Mouse (Mus musculus) ovary, adult 18-20 months (tissue): ENCODE results near the gene Gm37419.

Experiments
- DNase-seq: peaks from one replicate; pipeline ENCODE4 v3.0.0; 2022; ENCODE audit warnings: low spot score, mixed read lengths

Gm37419 gene

DNA sequence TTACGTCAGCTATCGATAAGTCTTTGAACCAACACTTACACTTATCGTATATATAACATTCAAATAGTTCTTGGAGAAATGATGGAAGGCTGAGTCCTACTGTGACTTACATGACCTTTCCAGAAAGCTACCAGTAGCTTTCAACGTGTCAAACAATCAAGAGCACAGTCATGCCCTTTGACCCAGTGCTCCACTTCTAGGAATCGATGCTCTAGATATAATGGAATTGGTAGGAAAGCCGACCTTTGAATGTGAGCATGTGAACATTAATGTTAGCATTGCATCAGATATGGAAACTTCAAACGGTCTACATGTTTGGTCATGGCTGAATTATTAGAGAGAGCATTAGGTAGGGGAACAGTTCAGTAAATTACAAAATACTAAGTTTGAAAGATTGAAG lies 8.1 kb downstream of the Gm37419 start:
- no peak for DNase-seq

DNA sequence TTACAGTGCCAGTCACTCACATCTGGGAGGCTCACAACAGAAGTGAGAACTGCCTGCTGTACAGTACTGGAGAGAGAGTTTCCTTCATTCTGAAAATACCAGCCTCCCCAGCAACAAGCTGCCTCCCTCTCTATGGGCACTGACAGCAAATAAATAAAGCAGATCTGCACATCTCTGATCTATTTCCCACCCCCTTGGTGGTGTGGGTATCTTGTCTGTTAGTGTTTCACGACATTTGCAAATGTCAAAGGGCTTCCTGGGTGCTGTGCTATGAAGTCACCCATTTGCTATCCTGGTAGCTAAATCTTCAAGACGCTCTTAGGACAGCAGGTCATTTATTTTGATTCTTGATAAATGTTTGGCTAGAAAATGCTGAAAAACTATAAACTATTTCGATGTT lies 8.9 kb downstream of the Gm37419 start:
- no peak for DNase-seq

DNA sequence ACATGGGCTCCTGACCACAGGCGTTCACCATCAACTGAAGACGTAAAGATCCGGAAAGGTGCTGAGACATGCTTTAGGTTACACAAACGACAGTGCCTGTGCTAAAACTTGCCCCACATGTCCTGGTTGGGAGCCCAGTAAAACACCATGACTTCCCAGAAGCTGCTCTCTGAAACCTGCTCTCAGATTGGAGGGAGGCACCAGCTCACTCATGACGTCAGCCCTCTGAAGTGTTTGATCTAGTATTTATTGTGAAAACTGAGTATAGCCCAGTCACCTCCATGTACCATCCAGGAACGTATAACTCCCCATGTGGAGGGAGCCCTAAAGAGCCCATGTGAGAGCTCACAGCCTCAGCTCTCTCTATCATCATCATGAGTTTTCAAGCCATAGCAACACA lies 9.6 kb downstream of the Gm37419 start:
- DNase-seq: no peak

DNA sequence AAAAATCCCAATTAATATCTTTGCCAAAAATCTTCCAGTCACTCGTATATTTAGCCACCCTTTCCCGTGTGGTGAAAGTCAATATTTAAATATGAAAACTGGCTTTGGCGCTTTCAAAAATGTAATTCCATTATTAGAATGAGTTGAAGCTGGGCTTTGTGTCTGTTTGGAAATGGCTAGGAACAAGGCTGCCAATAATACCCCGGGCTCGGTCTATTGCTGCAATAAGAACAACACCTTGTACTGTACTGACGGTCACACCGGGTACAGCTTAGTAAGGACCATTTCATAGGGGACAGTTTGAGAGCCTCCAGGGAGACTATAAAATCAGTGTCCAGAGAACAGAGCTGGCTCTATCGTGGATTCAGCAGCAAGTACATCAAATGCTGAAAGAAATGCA lies 17.6 kb downstream of the Gm37419 start:
- DNase-seq: no peak

DNA sequence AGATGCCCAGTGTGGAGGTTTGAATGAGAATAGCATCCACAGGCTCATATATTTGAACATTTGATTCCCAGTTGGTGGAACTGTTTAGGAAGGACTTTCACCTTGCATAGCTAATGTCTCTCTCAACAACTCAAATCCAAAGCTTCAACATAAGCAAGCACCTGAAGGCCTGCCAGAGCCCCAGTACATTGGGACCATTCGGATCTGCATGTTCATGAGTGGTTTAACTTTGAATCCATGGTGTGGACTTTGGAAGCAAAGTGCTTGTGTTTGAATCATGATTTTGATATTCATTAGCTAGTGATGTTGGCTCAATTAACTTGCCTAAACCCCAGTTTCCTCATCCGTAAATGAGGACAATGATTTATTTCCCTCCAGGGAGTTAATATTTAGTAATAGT lies 21.6 kb downstream of the Gm37419 start:
- no peak for DNase-seq

DNA sequence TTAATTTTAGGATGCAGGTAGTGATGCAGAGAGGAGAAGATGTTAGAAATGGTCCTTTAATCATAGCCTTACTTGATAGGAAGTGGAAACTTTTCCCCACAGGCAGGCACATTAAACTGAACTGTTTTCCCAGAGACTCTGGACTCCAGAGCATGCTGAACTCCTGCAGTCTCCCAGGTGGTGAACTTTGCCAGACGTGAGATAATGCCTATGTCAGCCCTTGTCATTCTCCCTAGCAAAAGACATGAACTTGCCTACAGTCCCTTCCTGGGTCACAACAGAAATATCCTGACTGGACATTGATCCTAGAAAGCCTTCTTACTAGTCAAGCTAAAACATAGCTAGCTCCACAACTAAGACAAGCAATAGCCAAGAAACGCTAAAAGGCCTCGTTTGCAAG lies 23.0 kb downstream of the Gm37419 start:
- no peak for DNase-seq

DNA sequence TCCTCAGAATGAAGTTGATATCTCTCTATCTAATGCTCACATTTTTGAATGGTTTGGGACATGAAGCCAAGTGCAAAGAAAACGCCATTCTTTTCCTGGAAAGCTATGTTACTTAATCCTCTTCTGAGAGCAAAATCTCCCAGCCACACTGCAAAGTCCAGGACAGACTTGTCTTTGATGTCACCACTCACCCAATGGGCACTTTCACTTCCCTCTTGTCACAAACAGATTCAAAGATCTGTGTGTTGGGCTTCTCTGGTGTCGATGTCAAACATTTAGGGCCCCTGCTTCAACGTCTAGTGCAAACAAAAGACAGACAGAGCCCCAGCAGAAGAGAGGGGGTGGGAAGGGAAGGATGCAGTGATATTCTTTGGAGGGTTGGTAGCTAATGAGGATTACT lies 23.8 kb downstream of the Gm37419 start:
- DNase-seq: no peak

DNA sequence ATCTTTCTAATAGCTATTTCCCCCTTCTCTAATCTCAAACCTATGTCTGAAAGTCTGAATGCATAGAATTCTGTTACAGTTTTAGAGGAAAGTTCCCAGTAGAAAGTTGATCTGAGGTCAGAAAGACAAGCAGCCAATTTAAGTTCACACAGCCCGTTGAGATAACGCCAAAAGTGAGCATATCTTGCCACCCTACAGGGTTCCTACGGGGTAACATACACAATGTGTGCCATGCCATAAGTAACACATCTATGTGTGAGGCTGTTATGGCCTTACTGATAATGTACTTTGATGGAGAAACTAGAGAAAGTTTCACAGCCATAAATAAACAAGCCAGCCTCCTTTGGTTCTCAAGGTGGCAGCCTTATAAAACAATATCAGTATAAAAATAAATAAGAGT lies 26.1 kb downstream of the Gm37419 start:
- no peak for DNase-seq

DNA sequence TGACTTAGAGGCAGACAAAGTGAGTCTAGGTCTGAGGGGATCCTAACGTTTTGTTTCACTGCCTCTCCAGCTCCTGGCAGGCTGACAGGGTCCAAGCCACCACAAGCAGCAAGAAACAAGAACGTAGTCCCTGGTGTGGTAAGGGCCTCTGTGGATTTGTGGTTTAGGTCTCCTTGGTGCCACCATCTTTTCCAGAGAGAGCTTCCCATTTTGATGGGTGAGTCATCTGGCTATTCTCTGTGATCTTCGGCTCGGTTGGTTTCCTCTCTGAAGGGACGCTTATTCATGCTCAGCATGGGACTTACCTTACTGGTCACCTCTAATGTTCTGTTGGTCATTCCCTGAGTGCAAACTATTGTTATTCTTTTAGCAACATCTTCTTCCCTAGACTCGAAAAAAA lies 28.0 kb downstream of the Gm37419 start:
- no peak for DNase-seq

DNA sequence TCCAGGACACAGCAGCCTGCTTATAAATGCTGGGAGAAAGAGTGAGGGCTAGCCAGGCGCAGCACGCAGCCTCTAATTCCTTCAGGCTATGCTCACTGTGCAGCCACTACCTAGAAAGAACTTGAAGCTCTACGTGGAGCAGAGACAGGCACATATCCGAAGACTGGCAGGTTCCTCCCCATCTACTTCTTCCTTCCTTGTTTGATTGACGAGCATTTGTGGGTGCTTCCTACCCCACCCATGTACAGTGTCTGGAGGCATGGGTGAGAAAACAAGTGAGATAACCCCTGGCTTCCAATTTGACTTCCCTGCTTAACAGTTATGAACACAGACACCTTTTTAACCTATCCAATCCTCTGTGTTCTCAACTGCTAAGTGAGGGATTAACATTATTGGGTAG lies 28.5 kb downstream of the Gm37419 start:
- no peak for DNase-seq

DNA sequence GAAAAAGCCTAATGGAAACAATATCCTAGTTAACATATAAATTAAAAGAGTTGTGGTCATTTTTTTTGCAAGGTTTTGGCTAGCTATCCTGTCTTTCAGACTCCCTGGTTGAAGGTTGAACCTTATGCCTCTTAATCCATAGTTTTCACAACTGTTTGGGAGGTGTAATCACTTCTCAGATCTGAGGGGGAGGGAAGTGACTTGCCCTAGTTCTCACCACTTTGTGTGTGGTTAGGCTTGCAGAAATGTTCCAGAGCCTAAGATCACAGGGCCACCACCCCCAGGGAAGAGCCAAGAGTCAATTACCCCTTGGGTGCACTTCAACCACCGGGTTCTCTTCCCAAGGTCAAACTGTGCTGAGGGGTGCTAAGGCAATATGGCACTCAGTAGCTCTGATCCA lies 33.4 kb downstream of the Gm37419 start:
- no peak for DNase-seq

DNA sequence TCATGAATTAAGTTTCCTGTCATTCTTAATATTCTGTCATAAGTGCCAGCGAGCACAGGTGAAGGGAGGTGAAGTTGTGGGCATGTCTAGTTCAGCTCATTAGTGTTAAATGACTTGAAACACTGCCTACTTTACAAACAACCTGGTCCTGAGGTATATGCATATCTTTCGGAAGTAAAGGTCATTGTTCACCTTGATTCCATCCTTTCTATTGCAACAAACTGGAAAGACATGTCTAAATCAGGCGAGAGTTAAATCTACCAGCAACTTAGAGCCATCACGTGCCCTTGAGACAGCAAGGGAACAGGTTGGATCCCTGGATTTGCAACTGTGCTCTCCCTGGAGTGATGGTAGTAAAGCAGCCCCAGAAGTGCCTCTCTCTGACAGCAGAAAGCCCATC lies 34.3 kb downstream of the Gm37419 start:
- DNase-seq: no peak

DNA sequence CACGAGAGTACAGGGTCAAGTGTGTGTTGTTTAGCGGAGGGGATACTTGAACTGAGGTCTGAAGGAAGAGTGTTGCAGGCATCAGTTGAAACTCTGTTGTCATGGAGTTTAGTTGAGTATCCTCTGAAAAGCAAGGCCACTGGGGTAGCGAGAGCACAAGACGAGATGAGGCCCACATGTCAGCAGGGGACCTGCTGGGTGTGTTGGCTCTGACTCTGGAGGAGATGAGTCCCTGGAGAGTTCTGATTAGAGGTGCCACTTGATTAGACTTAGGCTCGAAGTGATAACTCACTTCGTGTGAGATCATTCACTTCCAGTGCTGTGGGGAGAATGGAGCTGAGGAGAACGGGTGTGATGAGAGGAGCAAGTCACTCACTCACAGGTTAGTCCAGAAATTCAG lies 37.2 kb downstream of the Gm37419 start:
- DNase-seq: no peak

DNA sequence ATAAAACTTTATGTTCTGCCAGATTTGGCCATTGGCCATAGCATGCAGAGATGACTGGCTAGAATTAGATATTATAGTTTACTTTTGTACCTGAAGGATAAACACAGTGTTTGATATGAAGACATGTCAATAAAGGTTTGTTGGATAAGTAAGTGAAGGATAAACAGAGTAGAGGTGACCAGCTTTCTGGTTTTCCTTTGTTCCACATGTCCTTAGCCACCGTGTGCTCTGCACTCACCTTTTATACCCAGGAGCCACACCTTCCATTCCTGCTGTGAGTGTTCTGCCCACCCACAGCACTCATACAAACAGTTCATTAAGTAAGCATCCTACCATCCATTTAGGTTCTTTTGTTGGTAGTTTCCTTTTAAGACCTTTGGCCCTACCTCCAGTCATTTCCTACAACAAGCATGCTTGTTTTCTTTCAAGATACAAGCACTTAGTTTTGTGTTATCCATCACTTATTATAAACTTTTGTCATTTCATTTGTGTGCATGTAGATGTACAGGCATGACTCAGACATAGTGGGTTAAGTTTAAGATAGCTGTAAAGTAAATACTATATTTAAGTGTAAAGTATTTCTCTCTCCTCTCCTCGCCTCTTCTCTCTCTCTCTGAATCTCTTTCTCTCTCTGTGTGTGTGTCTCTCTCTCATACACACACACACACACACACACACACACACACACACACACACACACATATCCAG lies 41.8 kb downstream of the Gm37419 start:
- no peak for DNase-seq

DNA sequence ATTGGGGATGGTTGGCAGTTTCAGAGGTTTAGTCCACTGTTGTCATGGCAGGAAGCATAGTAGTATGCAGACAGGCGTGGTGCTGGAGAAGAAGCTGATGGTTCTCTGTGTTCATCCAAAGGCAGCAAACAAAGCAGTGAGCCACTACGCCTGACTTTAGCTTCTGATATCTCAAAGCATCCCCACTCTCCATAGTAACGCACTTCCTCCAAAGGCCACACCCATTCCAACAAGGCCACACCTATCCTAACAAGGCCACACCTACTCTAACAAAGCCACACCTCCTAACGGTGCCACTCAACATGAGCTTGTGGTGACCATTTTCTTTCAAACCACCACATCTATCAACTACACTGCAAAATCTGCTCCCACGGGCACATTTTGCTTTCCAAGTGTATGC lies 45.0 kb downstream of the Gm37419 start:
- no peak for DNase-seq

DNA sequence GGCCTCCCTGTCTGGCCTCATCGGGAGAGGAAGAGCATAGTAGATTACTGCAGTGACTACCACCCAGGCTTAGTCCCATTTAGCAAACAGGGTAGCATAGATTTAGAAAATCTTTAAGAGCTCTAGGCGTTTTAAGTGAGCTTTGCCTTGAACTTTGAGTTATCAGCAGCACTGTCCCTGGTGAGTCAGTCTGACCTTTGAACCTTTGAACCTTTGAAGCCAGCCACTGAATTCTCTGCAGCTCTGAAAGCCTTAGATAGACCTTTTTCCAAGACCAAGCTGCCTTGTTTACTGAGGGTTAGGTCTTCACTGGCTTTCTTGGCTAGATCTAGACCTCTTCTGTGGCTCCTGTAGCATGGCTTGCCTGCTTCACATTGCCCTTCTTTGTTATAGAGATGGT lies 46.2 kb downstream of the Gm37419 start:
- DNase-seq: no peak

DNA sequence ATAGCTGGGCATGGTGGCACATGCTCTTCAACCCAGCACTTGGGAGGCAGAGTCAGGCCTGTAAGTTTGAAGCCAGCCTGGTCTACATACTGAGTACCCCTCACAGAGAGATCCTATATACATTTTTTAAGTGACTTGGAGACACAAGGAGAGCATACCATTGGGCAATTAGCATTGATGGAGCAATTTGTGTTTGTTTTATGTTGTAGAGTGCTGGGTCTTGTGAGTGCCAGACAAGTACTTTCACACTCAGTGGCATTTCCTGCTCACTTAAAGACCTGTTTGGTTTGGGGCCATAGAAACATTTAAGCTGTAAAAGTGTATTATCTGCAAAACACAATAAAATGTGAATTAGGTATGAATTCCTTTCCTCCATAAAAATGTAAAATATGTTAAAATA lies 47.5 kb downstream of the Gm37419 start:
- no peak for DNase-seq

DNA sequence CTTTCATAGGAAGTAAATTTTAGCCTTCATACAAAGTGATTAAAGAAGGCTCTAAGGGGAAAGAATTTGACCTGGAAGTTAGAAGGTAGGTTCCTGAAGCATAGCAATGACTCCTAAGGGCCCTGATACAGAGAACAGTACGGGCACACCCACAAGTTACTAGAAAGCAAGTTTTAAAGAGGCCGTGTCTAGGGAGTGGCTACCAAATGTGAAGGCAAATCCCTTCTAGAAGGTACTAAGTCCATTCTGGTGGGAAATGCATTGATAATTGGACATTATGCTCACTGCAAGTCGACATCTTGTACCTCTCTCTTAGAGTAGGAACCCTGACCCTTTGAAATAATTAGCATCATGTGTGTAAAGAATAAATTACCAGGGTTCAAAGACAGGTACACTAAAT lies 48.1 kb downstream of the Gm37419 start:
- no peak for DNase-seq
